Mouse (Mus musculus) ES-E14 (cell line): ENCODE measurements around the gene Kif26a. TPM values are rescaled to one million over a fixed set of nuclear protein-coding genes. Genes with fewer than 3 reads are reported as not detected.

Experiments
- DNase-seq: peaks from one replicate; pipeline ENCODE4 v3.0.0-alpha.2; 2013; ENCODE audit warnings: low read depth, low spot score
- H3K27ac ChIP-seq: 2 replicates; pipeline ENCODE4 v1.5.1; 2012; ENCODE audit warnings: low read depth, mild to moderate bottlenecking, low read length, moderate library complexity, mixed read lengths; ENCODE audit not compliant: poor library complexity, insufficient read depth, severe bottlenecking
- H3K36me3 ChIP-seq: 2 replicates; pipeline ENCODE4 v1.6.1; 2012; ENCODE audit warnings: mild to moderate bottlenecking, low read length, moderate library complexity, mixed read lengths; ENCODE audit not compliant: control insufficient read depth, poor library complexity, insufficient read depth, severe bottlenecking
- H3K4me1 ChIP-seq, 2 experiments: fragments of 150-350 bp in 1 of 2; sonication (generic) in 1 of 2; 2 replicates each; pipeline ENCODE4 v1.6.1; 2012; ENCODE audit warnings: low read length in 2 of 2, mild to moderate bottlenecking in 1 of 2, mixed read lengths in 1 of 2; ENCODE audit not compliant: control insufficient read depth in 2 of 2, insufficient read depth in 2 of 2, poor library complexity in 1 of 2
- H3K4me3 ChIP-seq, 2 experiments: fragments of 150-350 bp in 1 of 2; sonication (generic) in 1 of 2; 2 replicates each; pipeline ENCODE4 v1.5.1; 2012; ENCODE audit warnings: low read length in 2 of 2, low read depth in 1 of 2, mild to moderate bottlenecking in 1 of 2, mixed read lengths in 1 of 2; ENCODE audit not compliant: insufficient read depth in 1 of 2, poor library complexity in 1 of 2, severe bottlenecking in 1 of 2
- H3K9ac ChIP-seq: 2 replicates; pipeline ENCODE4 v1.6.1; 2012; ENCODE audit warnings: low read depth, mild to moderate bottlenecking, low read length, mixed read lengths; ENCODE audit not compliant: poor library complexity, insufficient read depth, severe bottlenecking
- H3K9me3 ChIP-seq: fragments of 150-350 bp; sonication (generic); 2 replicates; pipeline ENCODE4 v1.6.1; 2012; ENCODE audit warnings: low read depth, mild to moderate bottlenecking, low read length; ENCODE audit not compliant: control insufficient read depth, insufficient read depth
- CHD2 ChIP-seq: IDR thresholded peaks from 2 replicates; pipeline ENCODE4 v1.6.1; 2014; ENCODE audit warnings: mild to moderate bottlenecking, low read depth, low read length, inconsistent platforms
- HCFC1 ChIP-seq: IDR thresholded peaks from 2 replicates; pipeline ENCODE4 v1.6.1; 2012; ENCODE audit warnings: low read length, inconsistent platforms, borderline replicate concordance; ENCODE audit not compliant: insufficient read depth
- MAFK ChIP-seq: IDR thresholded peaks from 2 replicates; pipeline ENCODE4 v1.6.1; 2014; ENCODE audit warnings: mild to moderate bottlenecking, low read depth, low read length, inconsistent platforms; ENCODE audit not compliant: insufficient read depth
- ZC3H11A ChIP-seq: IDR thresholded peaks from 2 replicates; pipeline ENCODE4 v1.6.1; 2012; ENCODE audit warnings: low read depth, mild to moderate bottlenecking, inconsistent platforms, low read length, borderline replicate concordance
- ZNF384 ChIP-seq: IDR thresholded peaks from 2 replicates; pipeline ENCODE4 v1.6.1; 2012; ENCODE audit warnings: low read depth, low read length, inconsistent platforms
- in situ Hi-C, 2 experiments: fragments of 600-800 bp; cut with MboI; formaldehyde crosslinking; loops; one replicate each; pipeline ENCODE4 v1.15.1; 2025; ENCODE audit warnings: low sequenced_read_pairs in 2 of 2, inconsistent platforms in 1 of 2; ENCODE audit not compliant: unreplicated experiment in 2 of 2
- total RNA-seq: library from RNA; depleted of rRNA; stranded (reverse); fragments of 300-350 nt; gene quantifications from 2 replicates; pipeline ENCODE4 v1.2.3, GENCODE M21; 2012

Gene Kif26a
- total RNA-seq, 1 experiment: 6.1 TPM

GRCm38 (mm10) chr12:112108696-112109445 lies 37.1 kb upstream of the Kif26a start:
- Histone ChIP-seq H3K9ac (no peak overlapping the region), H3K4me3 (no peak overlapping the region), H3K27ac (no peak overlapping the region), H3K9me3 (no peaks in the 10 kb centered on the region), H3K36me3 (no peaks in the 10 kb centered on the region), H3K4me1 (peaks cover 1 to 21% of the 10 kb centered on the region in 2 experiments; a peak in 2 of 4 replicates)
- in situ Hi-C loops: no loop called here
- DNase-seq: no peak
- TF ChIP-seq MAFK: no peak
- TF ChIP-seq ZNF384: no peak

GRCm38 (mm10) chr12:112109701-112110100 lies 36.3 kb upstream of the Kif26a start:
- TF ChIP-seq ZNF384: no peak
- TF ChIP-seq CHD2: no peak
- no peak for TF ChIP-seq HCFC1
- no peak for TF ChIP-seq MAFK
- no peak for TF ChIP-seq ZC3H11A

GRCm38 (mm10) chr12:112111323-112111722 lies 34.7 kb upstream of the Kif26a start:
- H3K4me3 ChIP-seq: no peak overlapping the region
- TF ChIP-seq ZC3H11A: no peak
- no peak for TF ChIP-seq HCFC1
- TF ChIP-seq ZNF384: no peak
- no peak for TF ChIP-seq MAFK
- no peak for TF ChIP-seq CHD2
- peaks cover 0 to 16% of the 10 kb centered on the region in 2 experiments; a peak in 2 of 4 replicates for H3K4me1 ChIP-seq
- DNase-seq: no peak
- in situ Hi-C loops: no loop called here
- H3K36me3 ChIP-seq: no peaks in the 10 kb centered on the region
- no peak overlapping the region for H3K9ac ChIP-seq
- no peak overlapping the region for H3K27ac ChIP-seq
- no peaks in the 10 kb centered on the region for H3K9me3 ChIP-seq

More at GRCm38 (mm10) chr12:112109701-112110100, 36.3 kb upstream of the Kif26a start:
- Histone ChIP-seq H3K4me3 (no peak overlapping the region), H3K36me3 (no peaks in the 10 kb centered on the region), H3K27ac (no peak overlapping the region), H3K4me1 (peaks cover 1 to 21% of the 10 kb centered on the region in 2 experiments; a peak in 2 of 4 replicates), H3K9me3 (no peaks in the 10 kb centered on the region), H3K9ac (no peak overlapping the region)
- DNase-seq: no peak
- in situ Hi-C loops: no loop called here

- H3K4me3 ChIP-seq: no peak overlapping the region
- TF ChIP-seq ZC3H11A: no peak
- no peak for TF ChIP-seq MAFK
- no peak for TF ChIP-seq ZNF384
- no peak for TF ChIP-seq HCFC1
- TF ChIP-seq CHD2: no peak
- no peak for DNase-seq
- no peak overlapping the region for H3K27ac ChIP-seq
- in situ Hi-C loops: no loop called here
- no peak overlapping the region for H3K9ac ChIP-seq
- no peaks in the 10 kb centered on the region for H3K9me3 ChIP-seq
- H3K4me1 ChIP-seq: peaks cover 0 to 16% of the 10 kb centered on the region in 2 experiments; a peak in 2 of 4 replicates
- no peaks in the 10 kb centered on the region for H3K36me3 ChIP-seq
Measured at GRCm38 (mm10) chr12:112112235-112112634, 33.8 kb upstream of the Kif26a start.
